Mouse (Mus musculus): ENCODE measurements around the gene Celf3.

GRCm38 (mm10) chr3:94479564-94479963, 1.5 kb downstream of the Celf3 start:
- no peak for TF ChIP-seq CTCF (IDR thresholded peaks at IDR 0.05; ENCODE audit: extremely low read depth, insufficient read depth, low read length)
- TF ChIP-seq POLR2A (IDR thresholded peaks at IDR 0.05; ENCODE audit: extremely low read depth, insufficient read depth, low read length): no peak

Measured in cortical plate, adult 2 months (tissue).